Mouse (Mus musculus): Measurements from ENCODE around the gene Abhd13.

Abhd13 gene
- long read RNA-seq, experiment 1, full-length matches to known transcripts: 19 of 20 reads
- long read RNA-seq, experiment 1, partial matches to known transcripts: 0 of 20 reads
- long read RNA-seq, experiment 1, other reads (novel, unspliced or antisense): 1 of 20 reads
- long read RNA-seq, experiment 2, full-length matches to known transcripts: 19 of 19 reads
- long read RNA-seq, experiment 2, partial matches to known transcripts: 0 of 19 reads
- long read RNA-seq, experiment 2, other reads (novel, unspliced or antisense): 0 of 19 reads

GRCm38 (mm10) chr8:9977573-9978314 is at the start of gene Abhd13, which contains the start of gene Lig4:
Gene Abhd13 (plus strand): TSS chr8:9977707.
Gene Lig4 (minus strand): TSS chr8:9977686.
- intact Hi-C loops (cut with DNase I): loop anchor here (5.0 kb wide), 2 partner anchors 325 to 425 kb away; no protein-coding TSS in a partner anchor

- intact Hi-C loops (cut with DNase I): no loop called here
Measured at GRCm38 (mm10) chr8:9929746-9930445, 47.6 kb upstream of the Abhd13 start.

DNA sequence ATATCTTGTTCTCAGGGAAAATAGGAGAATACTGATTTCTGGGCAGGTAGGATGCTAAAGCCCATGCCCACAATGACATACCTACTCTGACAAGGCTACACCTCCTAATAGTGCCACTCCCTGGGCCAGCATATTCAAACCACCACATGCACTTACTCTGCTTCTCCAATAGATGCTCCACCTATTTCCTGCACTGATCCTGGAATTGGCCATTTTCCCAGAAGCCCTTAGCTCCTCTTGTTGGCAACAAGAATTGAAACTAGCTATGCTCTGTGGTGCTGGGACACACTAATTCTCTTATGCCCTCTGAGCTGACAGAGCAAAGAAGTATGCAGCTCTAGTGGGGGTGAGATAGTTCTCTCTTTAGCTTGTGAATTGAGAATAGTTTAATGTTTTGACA is 44.8 kb upstream of the Abhd13 start:
- intact Hi-C loops (cut with DNase I): no loop called here

GRCm38 (mm10) chr8:9934891-9935565 is 42.5 kb upstream of the Abhd13 start:
- intact Hi-C loops (cut with DNase I): loop anchor here (2.0 to 5.0 kb wide), 2 partner anchors 588 to 702 kb away; no protein-coding TSS in a partner anchor

GRCm38 (mm10) chr8:9935574-9935973 is 41.9 kb upstream of the Abhd13 start:
- intact Hi-C loops (cut with DNase I): loop anchor here (2.0 to 5.0 kb wide), 2 partner anchors 588 to 703 kb away; no protein-coding TSS in a partner anchor

GRCm38 (mm10) chr8:9949134-9949890 is 28.2 kb upstream of the Abhd13 start:
- intact Hi-C loops (cut with DNase I): no loop called here

DNA sequence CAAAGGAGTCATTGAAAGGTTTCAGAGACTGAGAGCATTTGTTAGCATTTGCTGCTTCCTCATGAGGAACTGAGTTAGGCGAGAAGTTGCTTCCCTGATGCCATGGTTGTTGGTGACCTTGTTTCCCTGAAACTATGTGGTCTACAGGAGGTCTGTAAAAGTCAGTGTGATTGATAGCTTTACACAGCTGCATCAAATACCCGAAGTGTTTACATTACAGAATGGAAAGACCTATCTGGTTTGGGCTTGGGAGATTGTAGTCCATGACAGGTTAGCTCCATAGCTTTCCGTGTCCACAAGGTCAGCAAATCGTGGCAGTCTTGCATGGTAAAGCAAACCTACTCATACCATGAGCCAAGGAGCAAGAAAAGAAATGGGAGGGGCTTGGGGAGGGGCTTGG is 19.2 kb upstream of the Abhd13 start:
- intact Hi-C loops (cut with DNase I): no loop called here

DNA sequence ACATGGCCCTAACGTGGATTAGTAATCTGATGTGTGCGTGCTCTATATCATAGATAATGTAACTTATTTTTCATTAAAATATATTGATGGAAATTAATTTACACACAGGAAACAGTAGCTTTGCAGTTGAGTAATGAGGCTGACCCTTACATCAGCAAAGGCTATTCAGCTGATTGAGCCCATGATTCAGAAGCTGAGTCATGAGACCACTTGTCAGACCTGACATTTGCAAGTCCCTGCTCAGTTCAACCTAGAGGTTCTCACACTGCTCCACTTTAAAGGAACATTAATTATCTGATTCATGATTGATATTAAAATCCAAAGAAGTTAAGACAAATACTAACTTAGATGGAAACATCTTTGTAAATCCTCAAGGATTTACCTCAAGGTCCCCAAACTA is 17.6 kb upstream of the Abhd13 start:
- intact Hi-C loops (cut with DNase I): no loop called here

DNA sequence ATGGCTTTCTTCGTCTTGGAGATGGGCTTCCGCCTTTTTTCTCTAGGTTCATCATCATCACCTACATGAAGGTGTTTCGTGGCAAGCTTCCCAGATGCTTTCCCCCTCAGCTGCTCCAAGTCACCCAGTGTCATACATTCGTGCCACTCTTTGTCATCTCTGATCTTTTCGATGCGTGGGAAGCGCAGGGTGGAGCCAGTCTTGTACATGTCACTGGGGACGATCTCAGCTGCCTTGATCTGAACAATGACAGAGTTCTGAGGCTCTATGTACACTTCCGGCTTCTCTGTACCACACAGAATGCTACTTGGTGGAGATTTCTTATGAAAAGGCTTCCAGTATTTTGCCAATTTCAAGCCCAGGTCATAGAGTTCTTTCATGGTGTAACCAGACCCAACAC is 5.6 kb upstream of the Abhd13 start:
- intact Hi-C loops (cut with DNase I): no loop called here

- intact Hi-C loops (cut with DNase I): loop anchor here (5.0 kb wide), 2 partner anchors 327 to 427 kb away; no protein-coding TSS in a partner anchor
Measured at GRCm38 (mm10) chr8:9975276-9975675, 2.2 kb upstream of the Abhd13 start.

GRCm38 (mm10) chr8:9975898-9976611 is 1.5 kb upstream of the Abhd13 start:
- intact Hi-C loops (cut with DNase I): loop anchor here (5.0 kb wide), 2 partner anchors 326 to 426 kb away; no protein-coding TSS in a partner anchor

DNA sequence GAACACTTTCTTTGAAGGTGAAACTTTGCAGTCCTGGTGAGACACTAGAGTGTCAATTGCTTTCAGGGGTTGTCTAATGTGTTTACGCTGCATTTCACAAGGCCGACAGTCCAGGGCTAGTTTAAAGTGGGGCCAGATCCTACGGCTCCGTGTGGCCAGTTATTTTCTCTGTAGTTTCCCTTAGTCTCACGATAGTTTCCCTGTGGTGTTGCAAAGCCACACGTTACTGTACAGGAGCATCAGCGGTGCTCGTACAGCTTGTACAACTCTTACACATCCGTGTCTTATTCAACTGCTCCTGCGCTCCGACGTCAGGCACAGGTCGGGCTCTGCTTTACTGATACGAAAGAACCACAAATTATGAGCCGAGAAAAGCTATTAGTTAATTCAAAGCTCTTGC is 491 bp upstream of the Abhd13 start:
- intact Hi-C loops (cut with DNase I): loop anchor here (5.0 kb wide), 2 partner anchors 325 to 425 kb away; no protein-coding TSS in a partner anchor

DNA sequence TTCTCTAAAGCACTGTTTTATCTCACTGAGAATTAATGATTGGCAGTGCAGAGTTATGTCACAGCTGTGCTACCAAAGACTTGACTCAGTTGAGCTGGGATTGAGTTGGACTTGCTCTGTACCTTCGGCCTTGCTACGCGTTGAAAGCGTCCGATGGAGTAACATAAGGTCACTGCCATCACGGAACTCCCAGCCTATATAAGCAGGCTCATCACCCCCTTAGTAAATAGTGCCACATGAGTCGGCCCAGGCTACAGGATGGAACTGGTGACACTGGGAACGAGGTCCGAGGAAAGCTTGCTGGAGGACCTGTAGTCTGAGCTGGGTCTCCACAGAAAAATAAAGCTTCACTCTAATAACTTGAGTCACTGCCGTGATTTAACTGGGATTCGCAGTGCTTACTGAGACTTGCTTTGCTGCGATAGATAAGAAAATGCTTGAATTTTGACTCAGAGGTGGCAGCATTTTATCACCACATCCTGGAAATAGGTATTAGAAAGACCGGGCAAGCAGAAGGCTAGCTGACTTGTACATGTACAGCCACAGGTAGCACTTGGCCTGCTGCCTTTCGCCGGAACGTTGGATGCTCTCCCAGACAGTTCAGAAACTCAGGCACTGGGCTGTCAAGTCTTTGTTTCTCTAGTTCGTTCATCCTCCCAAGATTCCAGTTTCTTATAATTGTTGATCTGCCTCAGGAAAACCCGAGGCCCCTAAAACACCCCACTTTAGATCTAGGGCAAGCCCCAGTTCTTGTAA is 1.1 kb downstream of the Abhd13 start:
- intact Hi-C loops (cut with DNase I): loop anchor here (5.0 kb wide), 2 partner anchors 324 to 424 kb away; no protein-coding TSS in a partner anchor

- intact Hi-C loops (cut with DNase I): loop anchor here (5.0 kb wide), 2 partner anchors 323 to 423 kb away; no protein-coding TSS in a partner anchor
Measured at GRCm38 (mm10) chr8:9979746-9980145, 2.2 kb downstream of the Abhd13 start.

- intact Hi-C loops (cut with DNase I): no loop called here
Measured at GRCm38 (mm10) chr8:9980188-9980587, 2.7 kb downstream of the Abhd13 start.

GRCm38 (mm10) chr8:10004115-10004514 is 26.6 kb downstream of the Abhd13 start:
- intact Hi-C loops (cut with DNase I): no loop called here

DNA sequence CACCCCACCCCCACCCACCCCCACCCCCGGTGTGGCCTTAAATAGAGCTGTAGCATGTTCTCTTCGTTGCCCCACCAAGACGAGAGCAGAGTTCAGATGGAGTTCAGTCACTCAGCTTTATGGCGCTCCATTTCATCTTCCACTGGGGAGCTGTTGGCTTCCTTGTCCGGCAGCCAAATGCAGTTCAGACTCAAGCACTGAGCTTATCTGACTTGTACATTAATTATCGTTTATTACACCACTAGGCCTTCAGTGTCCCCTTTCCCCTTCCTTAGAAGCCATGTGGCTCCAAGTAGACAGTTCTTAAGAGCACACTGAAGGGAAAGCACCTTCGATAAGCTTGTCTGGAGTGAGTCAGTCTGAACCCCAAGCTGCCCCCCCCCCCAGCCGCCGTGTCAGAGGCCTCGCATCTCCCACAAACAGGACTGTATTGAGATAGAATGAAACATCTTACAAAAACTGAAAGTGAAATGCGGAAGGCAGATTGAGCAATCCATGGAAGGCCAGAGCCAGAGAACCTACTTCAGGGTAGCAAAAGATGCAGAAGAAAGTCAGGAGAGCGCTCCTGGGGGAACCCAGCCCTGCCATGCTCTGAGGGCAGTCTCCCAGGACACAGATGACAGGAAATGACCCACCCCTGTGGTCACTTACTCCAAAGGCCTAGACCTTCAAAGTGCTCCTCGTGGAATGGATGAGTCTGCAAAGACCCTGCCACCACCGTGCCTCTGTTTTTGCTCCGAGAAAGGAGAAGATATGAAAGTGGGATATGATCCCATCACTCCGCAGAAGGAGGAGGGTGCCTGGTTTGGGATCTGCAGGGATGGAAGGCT is 28.9 kb downstream of the Abhd13 start, which contains the start of gene Tnfsf13b:
Tnfsf13b (plus strand) TSS at position 312 of the 830 bp plus-strand sequence.
- intact Hi-C loops (cut with DNase I): no loop called here
